Mouse (Mus musculus) stomach, postnatal 0 days (tissue): ENCODE results near the gene Fdxr.

Experiments used
- CTCF ChIP-seq: IDR thresholded peaks from 2 replicates; pipeline ENCODE4 v1.5.1; 2016; ENCODE audit warnings: antibody characterized with exemption, low read depth, mild to moderate bottlenecking, moderate library complexity
- EP300 ChIP-seq: optimal IDR thresholded peaks from 2 replicates; pipeline ENCODE3; 2016; ENCODE audit warnings: antibody characterized with exemption

DNA sequence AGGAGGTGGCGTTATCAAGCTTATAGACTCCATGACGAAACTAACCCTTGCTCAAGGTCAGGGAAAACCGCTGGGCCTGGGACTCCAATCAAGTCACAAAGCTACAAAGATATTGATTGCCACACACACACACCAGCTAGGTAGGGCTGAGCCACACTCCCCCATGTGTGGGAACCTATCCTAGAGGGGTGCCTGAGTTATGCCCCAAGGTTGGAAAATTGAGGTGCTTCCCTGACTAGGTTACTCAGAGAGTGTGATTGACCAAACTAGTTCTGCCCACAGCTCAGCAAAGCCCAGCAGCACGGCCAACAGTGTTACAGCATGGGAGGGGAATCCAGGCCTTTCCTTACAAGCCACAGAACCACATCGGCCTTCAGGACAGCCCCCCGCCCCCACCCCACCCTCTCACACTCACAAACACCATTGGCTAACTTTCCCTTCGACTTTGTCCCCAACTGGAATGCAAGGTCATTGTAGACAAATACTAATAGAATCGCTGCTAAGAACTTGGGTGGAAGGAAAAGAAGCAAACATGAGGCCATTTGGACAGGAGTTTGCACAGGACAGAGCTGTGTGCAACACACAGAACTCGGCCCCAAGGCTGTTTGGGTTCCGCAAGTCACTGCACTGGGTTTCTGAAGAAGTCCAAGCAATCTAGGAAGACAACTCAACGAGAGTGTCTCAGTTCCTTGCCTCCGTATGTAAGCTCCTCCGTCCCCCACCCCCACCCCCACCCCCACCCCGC lies 16.0 kb upstream of the Fdxr start:
- TF ChIP-seq CTCF (no peak), EP300 (no peak)
